Mouse (Mus musculus): Measurements from ENCODE around the gene Setd1b.
"Not testable (repeated sequence)": the region's sequence is repeated elsewhere in the genome, so short reads cannot be mapped to it uniquely, and the experiment has no call there.

The Setd1b gene

DNA sequence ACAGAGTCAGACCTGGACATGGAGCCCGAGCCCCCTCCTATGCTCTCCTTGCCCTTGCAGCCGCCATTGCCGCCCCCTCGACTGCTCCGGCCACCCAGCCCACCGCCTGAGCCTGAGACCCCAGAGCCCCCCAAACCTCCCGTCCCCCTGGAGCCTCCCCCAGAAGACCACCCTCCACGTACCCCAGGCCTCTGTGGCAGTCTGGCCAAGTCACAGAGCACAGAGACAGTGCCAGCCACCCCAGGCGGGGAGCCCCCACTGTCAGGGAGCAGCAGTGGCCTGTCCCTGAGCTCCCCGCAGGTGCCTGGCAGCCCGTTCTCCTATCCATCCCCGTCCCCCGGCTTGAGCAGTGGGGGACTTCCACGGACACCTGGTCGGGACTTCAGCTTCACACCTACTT lies 17.9 kb downstream of the Setd1b start:
- DNase-seq (ENCODE audit: low read depth, low spot score) = no peak

DNA sequence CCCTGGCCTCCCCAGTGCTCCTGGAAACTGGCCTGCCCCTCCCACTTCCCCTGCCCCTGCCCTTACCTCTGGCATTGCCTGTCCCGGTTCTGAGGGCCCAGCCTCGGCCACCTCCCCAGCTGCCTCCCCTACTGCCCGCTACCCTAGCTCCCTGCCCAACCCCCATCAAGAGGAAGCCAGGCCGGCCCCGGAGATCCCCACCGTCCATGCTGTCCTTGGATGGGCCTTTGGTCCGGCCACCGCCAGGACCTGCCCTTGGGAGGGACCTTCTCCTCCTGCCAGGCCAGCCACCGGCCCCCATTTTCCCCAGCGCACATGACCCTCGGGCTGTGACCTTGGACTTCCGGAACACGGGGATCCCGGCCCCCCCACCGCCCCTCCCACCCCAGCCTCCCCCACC lies 18.3 kb downstream of the Setd1b start:
- no peak for DNase-seq (ENCODE audit: low read depth, low spot score)

DNA sequence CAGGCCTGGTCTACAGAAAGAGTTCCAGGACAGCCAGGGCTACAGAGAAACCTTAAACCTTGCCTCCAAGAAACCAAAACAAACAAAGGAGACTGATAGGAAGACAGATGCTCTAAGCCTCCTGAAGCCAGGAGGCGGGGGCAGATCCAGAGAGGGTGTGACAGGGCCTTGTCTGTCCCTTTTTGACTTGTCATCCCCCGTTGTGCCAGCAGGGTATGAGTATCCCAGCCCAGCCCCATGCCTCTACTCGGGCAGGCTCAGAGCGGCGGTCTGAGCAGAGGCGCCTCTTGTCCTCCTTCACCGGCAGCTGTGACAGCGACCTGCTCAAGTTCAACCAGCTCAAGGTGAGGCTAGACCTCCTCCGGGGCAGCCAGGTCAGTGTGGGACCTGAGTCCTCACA lies 20.9 kb downstream of the Setd1b start:
- no peak for DNase-seq (ENCODE audit: low read depth, low spot score)

DNA sequence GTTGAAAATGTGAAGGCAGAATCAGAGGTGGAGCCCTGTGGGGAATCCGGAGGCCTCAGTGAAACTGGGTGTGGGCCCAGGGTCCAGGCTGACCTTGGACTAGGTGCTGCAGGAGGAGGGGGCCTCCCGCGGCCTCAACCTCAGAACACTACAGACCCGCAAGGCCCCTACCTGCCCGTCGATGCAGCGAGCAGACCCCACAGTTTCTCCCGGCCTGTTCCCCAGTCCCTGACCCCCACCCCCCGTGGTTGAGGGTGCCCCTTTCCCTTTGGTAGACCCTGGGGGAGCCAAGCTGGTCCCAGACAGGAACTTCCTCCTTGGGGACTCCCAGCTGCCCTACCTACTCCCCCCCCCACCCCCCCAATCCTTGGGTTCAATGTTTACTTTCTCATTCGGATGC lies 24.4 kb downstream of the Setd1b start:
- DNase-seq (ENCODE audit: low read depth, low spot score) = no peak

- DNase-seq (ENCODE audit: low read depth, low spot score) = no peak
Measured at GRCm38 (mm10) chr5:123167591-123167990, 25.6 kb downstream of the Setd1b start.

GRCm38 (mm10) chr5:123169284-123169683 lies 27.3 kb downstream of the Setd1b start, which contains the start of gene Psmd9:
Gene Psmd9 (plus strand): TSS chr5:123169413.
- no peak for DNase-seq (ENCODE audit: low read depth, low spot score)

- no peak for DNase-seq (ENCODE audit: low read depth, low spot score)
Measured at GRCm38 (mm10) chr5:123170365-123170764, 28.4 kb downstream of the Setd1b start.

DNA sequence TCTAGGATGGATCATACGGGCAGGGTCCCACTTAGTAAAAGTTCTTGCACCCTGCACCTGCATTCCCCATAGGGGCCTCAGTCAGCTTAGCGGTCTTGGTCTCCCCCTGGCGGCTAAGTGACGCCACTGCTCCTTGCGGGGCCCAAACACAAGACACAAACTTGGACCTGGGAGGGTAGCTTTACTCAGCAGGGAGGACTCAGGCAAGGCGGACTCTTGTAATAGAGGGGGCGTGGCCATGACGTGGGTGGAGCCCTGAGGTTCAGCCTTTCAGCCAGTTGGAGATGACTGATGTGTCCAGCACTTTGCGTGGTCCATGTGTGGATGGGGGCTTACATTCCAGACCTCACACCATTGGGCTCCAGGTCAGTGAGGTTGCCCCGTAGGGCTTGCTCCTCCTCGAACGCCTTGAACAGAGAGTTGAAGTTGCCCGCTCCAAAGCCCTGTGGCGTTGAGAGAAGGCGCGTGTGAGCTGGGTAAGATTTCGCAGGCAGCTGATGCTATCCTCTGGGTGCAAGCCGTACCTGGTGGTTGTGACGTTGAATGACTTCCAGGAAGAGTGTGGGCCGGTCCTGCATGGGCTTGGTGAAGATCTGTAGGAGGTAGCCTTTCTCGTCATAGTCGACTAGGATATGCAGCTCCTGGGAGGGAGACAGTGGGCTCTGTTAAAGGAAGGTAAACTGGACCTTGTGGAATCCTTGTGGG lies 29.8 kb downstream of the Setd1b start:
- peak; percentile 24 for DNase-seq (ENCODE audit: low read depth, low spot score)

GRCm38 (mm10) chr5:123178792-123179191 lies 36.8 kb downstream of the Setd1b start:
- DNase-seq (ENCODE audit: low read depth, low spot score) = no peak

DNA sequence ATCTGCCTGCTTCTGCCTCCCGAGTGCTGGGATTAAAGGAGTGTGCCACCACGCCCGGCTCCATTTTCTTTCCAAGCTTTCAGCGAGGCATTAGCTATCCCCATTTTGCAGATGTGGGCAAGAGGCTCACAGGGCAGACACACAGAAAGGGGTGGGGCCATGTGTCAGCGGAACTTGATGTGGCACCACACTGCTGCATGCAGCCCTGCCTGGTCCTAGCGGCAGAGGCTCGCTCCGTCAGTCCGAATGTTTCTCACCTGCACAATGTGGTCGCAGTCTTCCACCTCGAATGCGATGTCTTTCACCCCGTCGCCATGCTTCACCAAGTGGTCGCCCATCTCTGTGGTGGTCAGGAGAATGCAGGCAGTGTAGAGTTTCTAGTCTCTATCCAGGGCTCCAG lies 38.4 kb downstream of the Setd1b start:
- no peak for DNase-seq (ENCODE audit: low read depth, low spot score)

GRCm38 (mm10) chr5:123181536-123181935 lies 39.5 kb downstream of the Setd1b start:
- no peak for DNase-seq (ENCODE audit: low read depth, low spot score)

GRCm38 (mm10) chr5:123182651-123183050 lies 40.7 kb downstream of the Setd1b start, which contains the start of gene Hpd:
Gene Hpd (minus strand): TSS chr5:123182727.
- DNase-seq (ENCODE audit: low read depth, low spot score) = no peak

- no peak for DNase-seq (ENCODE audit: low read depth, low spot score)
Measured at GRCm38 (mm10) chr5:123185966-123186365, 44.0 kb downstream of the Setd1b start.

DNA sequence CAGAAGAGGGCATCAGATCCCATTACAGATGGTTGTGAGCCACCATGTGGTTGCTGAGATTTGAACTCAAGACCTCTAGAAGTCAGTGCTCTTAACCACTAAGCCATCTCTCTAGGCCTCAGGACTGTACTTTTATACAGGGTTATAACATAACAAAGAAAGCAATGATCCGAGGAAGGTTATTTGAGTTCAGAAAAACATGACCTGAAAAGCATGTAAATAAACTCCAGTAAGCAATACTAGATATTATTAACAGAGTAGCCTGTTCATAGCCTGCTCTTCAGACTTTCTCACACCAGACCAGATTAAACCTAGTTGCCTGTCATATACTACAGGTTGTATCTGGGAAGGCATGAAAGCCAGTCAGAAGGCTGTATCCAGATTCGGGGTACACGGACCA lies 45.3 kb downstream of the Setd1b start:
- DNase-seq (ENCODE audit: low read depth, low spot score) = no peak

- DNase-seq (ENCODE audit: low read depth, low spot score) = no peak
Measured at GRCm38 (mm10) chr5:123190912-123191311, 48.9 kb downstream of the Setd1b start.

GRCm38 (mm10) chr5:123191427-123191826 lies 49.4 kb downstream of the Setd1b start:
- no peak for DNase-seq (ENCODE audit: low read depth, low spot score)

DNA sequence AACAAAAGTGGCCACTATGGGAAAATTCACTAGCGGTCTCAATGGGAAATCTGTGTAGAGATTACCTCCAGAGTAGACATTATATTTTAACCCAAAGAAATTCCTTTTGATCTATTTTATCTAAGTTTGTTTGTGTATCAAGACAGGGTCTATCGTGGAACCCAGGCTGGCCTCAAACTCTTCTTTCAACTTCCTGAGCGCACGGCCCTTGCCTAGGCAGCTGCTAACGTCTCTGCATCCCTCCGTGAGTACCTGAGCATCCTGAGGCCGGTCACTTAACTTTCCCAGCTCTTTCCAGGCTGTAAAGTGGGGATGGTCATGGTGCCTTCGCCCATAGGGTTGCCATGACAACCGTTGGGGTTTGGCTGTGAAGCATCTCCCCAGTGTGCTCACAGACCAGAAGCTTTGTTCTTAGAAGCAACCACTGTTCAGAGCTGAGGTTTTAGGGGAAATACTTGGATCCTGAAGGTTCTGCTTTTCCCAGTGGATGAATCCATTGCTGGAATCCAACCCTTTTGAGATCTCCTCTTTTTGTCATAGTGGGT lies 50.7 kb downstream of the Setd1b start:
- DNase-seq (ENCODE audit: low read depth, low spot score) = peak; percentile 8

DNA sequence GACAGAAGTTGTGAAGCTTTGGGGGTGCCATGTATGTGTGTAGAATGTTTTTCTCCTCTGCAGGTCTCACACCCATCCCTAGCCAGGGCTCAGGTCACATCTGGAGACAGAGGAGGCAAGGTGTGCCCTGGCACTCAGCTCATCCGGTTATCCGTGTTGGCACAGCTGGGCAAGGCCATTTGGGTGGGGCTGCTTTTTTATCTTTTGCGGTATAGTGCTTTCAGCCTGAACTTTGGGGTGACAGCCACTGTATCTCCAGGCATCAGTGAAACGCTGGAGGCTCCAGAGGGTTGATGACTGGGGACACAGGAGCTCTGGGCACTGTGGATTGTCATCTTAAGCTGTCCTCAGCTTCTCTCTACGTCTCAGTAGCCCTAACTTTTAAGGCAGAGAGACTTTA lies 51.4 kb downstream of the Setd1b start:
- DNase-seq (ENCODE audit: low read depth, low spot score) = no peak

- no peak for DNase-seq (ENCODE audit: low read depth, low spot score)
Measured at GRCm38 (mm10) chr5:123194856-123195255, 52.9 kb downstream of the Setd1b start.

GRCm38 (mm10) chr5:123195500-123196000 lies 53.6 kb downstream of the Setd1b start:
- DNase-seq (ENCODE audit: low read depth, low spot score) = no peak

DNA sequence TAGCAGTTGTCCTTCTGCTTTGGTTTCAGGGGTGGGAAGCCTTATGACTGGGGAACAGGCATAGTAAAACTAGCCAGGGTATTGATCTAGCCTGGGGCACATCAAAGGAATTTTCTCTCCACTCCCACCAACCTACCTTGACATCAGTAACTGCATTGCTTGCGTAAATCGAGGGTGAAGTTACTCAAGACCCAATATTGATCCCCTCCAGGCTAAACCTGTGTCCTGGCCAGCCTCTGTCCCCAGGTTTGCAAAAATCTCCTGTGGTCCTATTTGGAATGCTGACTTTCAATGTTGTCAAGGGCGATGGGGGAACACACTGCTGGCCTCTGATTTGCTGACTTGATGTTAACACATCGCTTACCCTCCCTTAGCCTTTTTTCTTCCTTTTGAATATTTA lies 54.8 kb downstream of the Setd1b start:
- DNase-seq (ENCODE audit: low read depth, low spot score) = no peak

DNA sequence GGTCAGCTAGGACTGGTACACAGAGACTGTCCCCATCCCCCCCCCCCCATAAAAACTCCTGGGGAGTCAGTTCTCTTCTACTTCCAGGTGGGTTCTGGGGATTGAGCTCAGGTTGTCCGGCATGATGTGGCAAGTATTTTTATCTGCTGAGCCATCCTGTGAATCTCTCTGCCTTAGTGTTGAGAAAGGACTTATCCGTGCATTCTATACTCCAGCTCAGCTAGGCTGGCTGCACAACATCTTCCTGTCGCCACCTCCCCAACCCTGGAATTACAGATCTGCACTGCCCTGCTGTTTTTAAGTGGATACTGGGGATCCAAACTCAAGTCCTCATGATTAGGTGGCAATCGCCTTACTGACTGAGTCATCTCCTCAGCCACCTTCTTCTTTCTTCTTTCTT lies 56.5 kb downstream of the Setd1b start:
- no peak for DNase-seq (ENCODE audit: low read depth, low spot score)

DNA sequence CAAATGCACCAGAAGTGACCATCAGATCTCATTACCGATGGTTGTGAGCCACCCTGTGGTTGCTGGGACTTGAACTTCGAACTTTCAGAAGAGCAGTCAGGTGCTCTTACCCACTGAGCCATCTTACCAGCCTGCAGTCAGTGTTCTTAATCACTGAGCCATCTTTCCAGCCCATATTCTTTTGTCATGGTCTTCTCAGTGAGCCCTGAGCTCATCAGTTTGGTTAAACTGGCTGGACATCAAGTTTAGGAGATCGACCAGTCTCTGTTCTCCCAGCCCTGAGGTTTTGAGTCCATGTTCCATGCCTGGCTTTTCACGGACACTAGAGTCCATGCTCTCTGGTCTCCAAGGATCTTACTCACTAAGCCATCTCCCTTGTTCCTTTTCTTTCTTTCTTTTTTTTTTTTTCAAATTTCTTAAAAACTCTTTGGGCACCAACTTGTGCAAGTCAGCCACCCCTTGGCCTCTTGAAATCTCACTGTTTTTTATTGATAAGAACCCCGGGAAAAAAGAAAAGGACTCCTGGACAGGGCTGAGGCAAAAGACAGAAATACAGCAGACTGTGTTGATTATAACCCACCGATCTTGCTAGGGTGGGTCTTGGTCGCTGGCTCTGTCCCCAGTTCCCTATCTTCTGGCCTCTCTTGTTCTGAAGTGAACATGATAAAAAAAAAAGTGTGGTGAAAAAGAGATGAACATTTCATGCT lies 59.0 kb downstream of the Setd1b start:
- not testable (repeated sequence) for DNase-seq (ENCODE audit: low read depth, low spot score)

Data from brain, embryonic 18.5 days (tissue).